Mouse (Mus musculus): Measurements from ENCODE around the gene Nags. TPM values are rescaled to one million over a fixed set of nuclear protein-coding genes. Genes with fewer than 3 reads are reported as not detected.
A peak's percentile ranks its signal among the peaks of the same experiment; 100 is the strongest.

Nags gene
- not detected in 2 replicates for total RNA-seq (2015; ENCODE audit: low replicate concordance)
- total RNA-seq (2017; ENCODE audit: low replicate concordance) = 0.43 and 1.5 TPM in 2 replicates

GRCm38 (mm10) chr11:102145471-102146001 is at the start of gene Nags:
TSS of gene Nags (plus strand) at chr11:102145513.
- ATAC-seq (replicated peaks; ENCODE audit: low FRiP score, poor library complexity, severe bottlenecking) = peak; percentile 18; the same call in 1 of the 2 replicates

GRCm38 (mm10) chr11:102095676-102096075 is 49.6 kb upstream of the Nags start:
- no peak for ATAC-seq (replicated peaks; ENCODE audit: low FRiP score, poor library complexity, severe bottlenecking)

- peak; percentile 11; the same call in 1 of the 2 replicates for ATAC-seq (replicated peaks; ENCODE audit: low FRiP score, poor library complexity, severe bottlenecking)
Measured at GRCm38 (mm10) chr11:102096446-102096845, 48.9 kb upstream of the Nags start.

- peak; percentile 81 for ATAC-seq (replicated peaks; ENCODE audit: low FRiP score, poor library complexity, severe bottlenecking)
Measured at GRCm38 (mm10) chr11:102096887-102097391, 48.4 kb upstream of the Nags start.

- no peak for ATAC-seq (replicated peaks; ENCODE audit: low FRiP score, poor library complexity, severe bottlenecking)
Measured at GRCm38 (mm10) chr11:102101219-102101618, 44.1 kb upstream of the Nags start, which contains the start of gene Ppy. TSS of gene Ppy (minus strand) at chr11:102101319.

GRCm38 (mm10) chr11:102102485-102103258 is 42.6 kb upstream of the Nags start:
- peak; percentile 68 for ATAC-seq (replicated peaks; ENCODE audit: low FRiP score, poor library complexity, severe bottlenecking)

GRCm38 (mm10) chr11:102106911-102107310 is 38.4 kb upstream of the Nags start:
- no peak for ATAC-seq (replicated peaks; ENCODE audit: low FRiP score, poor library complexity, severe bottlenecking)

- ATAC-seq (replicated peaks; ENCODE audit: low FRiP score, poor library complexity, severe bottlenecking) = no peak
Measured at GRCm38 (mm10) chr11:102107732-102108131, 37.6 kb upstream of the Nags start, which contains the start of gene Pyy. TSS of gene Pyy (minus strand) at chr11:102107832.

- no peak for ATAC-seq (replicated peaks; ENCODE audit: low FRiP score, poor library complexity, severe bottlenecking)
Measured at GRCm38 (mm10) chr11:102111576-102111975, 33.7 kb upstream of the Nags start.

- no peak for ATAC-seq (replicated peaks; ENCODE audit: low FRiP score, poor library complexity, severe bottlenecking)
Measured at GRCm38 (mm10) chr11:102116241-102116640, 29.1 kb upstream of the Nags start.

GRCm38 (mm10) chr11:102117386-102117785 is 27.9 kb upstream of the Nags start:
- no peak for ATAC-seq (replicated peaks; ENCODE audit: low FRiP score, poor library complexity, severe bottlenecking)

- no peak for ATAC-seq (replicated peaks; ENCODE audit: low FRiP score, poor library complexity, severe bottlenecking)
Measured at GRCm38 (mm10) chr11:102134516-102134915, 10.8 kb upstream of the Nags start.

GRCm38 (mm10) chr11:102137625-102138446 is 7.5 kb upstream of the Nags start:
- peak; percentile 17; the same call in 1 of the 2 replicates for ATAC-seq (replicated peaks; ENCODE audit: low FRiP score, poor library complexity, severe bottlenecking)

GRCm38 (mm10) chr11:102138447-102138740 is 6.9 kb upstream of the Nags start:
- ATAC-seq (replicated peaks; ENCODE audit: low FRiP score, poor library complexity, severe bottlenecking) = peak; percentile 92

GRCm38 (mm10) chr11:102140508-102140907 is 4.8 kb upstream of the Nags start:
- 0 out of 2 replicates have a peak, but pooled peaks have one; percentile 63 for ATAC-seq (replicated peaks; ENCODE audit: low FRiP score, poor library complexity, severe bottlenecking)

- ATAC-seq (replicated peaks; ENCODE audit: low FRiP score, poor library complexity, severe bottlenecking) = no peak
Measured at GRCm38 (mm10) chr11:102142355-102142754, 3.0 kb upstream of the Nags start.

GRCm38 (mm10) chr11:102144957-102145470 is 299 bp upstream of the Nags start:
- ATAC-seq (replicated peaks; ENCODE audit: low FRiP score, poor library complexity, severe bottlenecking) = no peak

- ATAC-seq (replicated peaks; ENCODE audit: low FRiP score, poor library complexity, severe bottlenecking) = peak; percentile 62
Measured at GRCm38 (mm10) chr11:102146005-102146404, 692 bp downstream of the Nags start.

- ATAC-seq (replicated peaks; ENCODE audit: low FRiP score, poor library complexity, severe bottlenecking) = peak; percentile 37; the same call in 1 of the 2 replicates
Measured at GRCm38 (mm10) chr11:102146531-102146930, 1.2 kb downstream of the Nags start.

All from erythroblast, adult 5-6 weeks (primary cell).